Mouse (Mus musculus): ENCODE data around the gene Ccdc88c.

The Ccdc88c gene

DNA sequence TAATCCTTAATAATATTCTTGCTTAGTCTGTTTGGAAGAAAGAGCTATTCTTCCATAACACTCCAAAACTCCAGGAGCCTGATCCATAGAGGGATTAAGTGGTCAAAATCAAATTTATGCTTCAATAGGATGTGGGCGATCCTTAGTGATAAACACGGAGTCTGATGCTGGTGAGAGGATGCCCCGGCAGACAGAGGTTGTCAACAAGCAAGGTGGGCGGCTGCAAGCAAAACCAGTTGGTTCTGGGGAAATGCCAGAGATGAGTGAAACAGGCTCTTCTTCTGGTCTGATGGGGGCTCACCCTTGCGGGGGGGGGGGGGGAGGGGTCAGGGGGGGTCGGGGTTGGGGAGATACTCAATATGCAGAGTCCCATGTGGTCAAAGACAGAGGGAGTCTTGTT, 152.9 kb downstream of the Ccdc88c start:
- TF ChIP-seq GATA4 (IDR thresholded peaks at IDR 0.05; ENCODE audit: insufficient replicate concordance, low read length), result no peak

DNA sequence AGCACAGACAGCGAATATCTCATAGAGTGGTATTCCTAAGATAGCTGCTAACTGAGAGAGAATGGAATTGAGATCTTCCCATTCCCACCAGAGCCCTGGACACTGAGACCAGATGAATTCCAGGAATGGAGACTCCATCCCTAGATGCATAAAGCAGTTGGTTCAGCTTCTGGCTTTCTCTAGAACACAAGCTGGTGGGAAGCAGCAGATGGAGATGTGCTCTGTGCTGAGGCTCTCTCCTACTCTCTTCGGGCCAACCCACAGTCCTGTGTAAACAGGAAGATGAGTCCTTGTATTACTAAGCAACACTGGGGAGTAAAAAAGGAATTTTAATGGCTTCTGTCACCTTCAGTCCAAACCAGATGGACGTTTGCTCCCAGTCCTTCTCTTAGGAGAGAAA, 153.3 kb downstream of the Ccdc88c start:
- no peak for TF ChIP-seq GATA4 (IDR thresholded peaks at IDR 0.05; ENCODE audit: insufficient replicate concordance, low read length)

DNA sequence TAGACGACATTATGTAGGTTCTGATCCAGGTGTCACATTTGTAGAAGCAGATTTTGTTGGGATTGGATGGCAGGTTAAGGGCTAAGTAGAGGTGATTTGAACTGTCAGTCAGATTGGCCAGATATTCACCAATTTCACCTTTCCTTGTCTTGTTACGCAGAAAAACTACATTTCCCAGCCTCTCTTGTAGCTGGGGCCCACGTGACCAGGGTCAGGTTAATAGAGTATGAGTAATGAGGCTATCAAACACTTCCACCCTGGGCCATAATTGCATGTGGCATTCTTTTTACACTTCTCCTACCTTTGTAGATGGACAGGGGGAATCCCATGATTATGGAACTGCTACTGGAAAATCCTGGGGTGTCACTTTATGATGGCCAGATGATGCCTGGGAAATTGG, 155.2 kb downstream of the Ccdc88c start:
- no peak for TF ChIP-seq GATA4 (IDR thresholded peaks at IDR 0.05; ENCODE audit: insufficient replicate concordance, low read length)

DNA sequence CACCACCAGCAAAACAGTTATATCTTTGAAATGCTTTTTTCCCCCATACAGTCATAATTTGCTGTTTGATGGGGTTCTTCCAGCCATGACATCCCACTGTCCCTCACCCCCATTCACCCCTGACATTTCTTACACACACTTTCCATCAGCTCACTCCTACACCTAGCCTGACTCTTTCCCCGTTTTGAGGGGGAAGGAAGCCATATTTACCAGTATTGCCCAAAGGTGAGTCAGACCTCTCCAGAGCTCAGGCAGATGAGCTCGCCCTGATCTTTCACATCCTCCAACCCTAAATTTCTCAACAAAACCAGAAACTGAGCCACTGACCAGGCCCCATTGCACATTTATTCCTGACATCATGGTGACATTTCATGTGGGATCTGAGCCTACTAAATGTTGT, 157.0 kb downstream of the Ccdc88c start:
- no peak for TF ChIP-seq GATA4 (IDR thresholded peaks at IDR 0.05; ENCODE audit: insufficient replicate concordance, low read length)

DNA sequence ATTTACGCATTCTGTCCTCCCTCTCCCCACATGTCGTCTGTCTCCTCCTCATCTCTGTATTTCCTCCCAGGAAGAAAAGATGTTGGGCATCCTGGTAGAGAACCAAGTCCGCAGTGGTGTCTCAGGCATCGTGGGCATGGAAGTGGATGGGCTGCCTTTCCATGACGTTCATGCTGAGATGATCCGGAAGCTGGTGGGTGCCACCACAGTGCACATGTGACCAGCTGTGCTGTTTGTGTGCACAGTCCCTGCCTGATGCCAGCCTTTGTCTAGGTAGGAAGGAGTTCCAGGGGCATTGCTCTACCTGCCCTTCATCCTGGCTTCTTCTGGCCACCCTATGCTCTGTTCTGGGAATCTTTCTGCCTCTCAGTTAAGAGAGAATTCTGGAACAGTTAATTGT, 157.6 kb downstream of the Ccdc88c start:
- TF ChIP-seq GATA4 (IDR thresholded peaks at IDR 0.05; ENCODE audit: insufficient replicate concordance, low read length), result no peak

DNA sequence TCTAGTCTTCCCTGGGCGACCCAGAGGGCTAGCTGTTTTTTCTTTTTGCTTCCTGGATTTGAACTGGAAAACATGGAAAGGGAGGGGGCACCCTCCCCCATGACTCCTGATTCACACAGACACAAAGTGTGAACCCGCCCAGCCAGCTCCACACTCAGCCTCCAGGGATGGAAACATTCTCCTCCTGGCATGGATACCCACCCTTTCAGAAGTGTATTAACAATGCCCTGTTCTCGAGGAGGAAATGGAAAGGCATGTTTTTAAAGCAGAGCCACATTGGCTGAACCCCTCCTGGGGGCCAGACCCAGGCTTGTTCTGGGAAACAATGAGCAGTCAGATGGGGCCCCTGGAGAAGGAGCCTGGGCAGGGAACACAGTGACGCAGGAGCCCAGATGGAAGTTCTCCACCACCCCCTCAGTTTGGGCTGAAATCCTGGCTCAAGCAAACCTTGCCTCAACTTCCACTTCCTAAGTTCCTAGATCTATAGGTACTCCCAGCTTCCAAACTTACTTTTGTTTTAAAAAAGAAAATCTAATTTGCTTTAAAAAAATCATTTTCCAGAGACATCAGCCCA, 160.7 kb downstream of the Ccdc88c start:
- TF ChIP-seq GATA4 (IDR thresholded peaks at IDR 0.05; ENCODE audit: insufficient replicate concordance, low read length), result no peak

DNA sequence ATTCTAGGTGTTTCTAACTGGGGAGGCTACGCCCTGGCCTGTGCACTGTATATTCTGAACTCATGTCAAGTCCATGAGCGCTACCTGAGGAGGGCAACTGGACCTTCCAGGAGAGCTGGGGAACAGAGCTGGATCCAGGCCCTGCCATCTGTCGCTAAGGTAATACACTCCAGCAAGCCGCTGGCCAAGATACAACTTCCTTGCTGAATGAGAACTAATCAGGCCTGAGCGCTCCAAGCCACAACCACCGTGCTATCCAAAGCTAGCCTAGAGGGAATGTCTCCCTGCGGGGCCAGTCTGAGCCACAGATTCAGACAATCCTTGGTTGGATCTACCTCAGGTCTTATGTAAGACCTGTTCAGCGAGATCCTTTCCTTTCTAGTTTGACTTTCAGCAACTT, 161.8 kb downstream of the Ccdc88c start:
- TF ChIP-seq GATA4 (IDR thresholded peaks at IDR 0.05; ENCODE audit: insufficient replicate concordance, low read length), result no peak

DNA sequence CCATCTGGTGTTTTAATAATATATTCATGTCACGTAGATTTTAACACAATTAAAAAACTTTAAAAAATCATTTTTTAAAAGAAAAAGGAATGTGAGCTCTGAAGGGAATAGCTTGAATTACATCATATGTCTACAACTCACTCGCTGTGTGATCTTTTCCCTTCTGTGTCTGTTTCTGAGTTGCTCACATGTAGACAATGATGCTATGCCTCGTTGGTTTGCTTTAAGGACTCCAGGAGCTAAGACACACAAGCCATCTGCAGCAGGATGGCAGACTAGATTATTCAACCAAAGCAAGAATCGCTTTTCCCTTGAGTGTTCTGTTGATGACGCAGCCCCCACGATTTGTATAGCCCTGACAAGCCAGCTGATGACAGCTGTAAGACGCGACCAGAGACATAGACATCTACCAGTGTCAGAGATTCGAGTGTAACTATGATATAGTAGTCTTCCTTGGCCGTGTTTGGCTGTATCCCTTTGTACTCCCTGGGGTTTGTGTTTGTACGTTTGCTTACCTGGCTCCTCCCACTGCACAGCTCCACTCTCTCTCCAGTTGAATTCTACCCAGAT, 163.3 kb downstream of the Ccdc88c start:
- no peak for TF ChIP-seq GATA4 (IDR thresholded peaks at IDR 0.05; ENCODE audit: insufficient replicate concordance, low read length)

DNA sequence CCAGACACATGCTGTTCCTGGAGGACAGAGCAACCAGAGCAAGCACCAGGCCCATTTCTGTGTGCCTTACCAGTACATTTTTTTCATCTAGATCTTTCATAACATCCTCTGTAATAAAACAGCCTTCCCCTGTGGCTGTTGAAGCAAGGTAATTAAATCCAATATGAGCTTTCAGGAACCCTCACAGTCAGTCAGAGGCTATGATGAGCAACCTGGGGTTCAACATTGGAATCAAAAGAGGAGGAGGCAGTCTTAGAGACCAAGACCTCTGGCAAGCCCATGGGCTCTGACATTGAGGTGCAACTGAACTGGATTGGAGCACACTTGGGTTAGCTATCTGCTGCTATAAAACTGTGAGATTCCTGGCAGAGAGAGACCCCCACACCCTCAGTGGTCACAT, 163.8 kb downstream of the Ccdc88c start:
- no peak for TF ChIP-seq GATA4 (IDR thresholded peaks at IDR 0.05; ENCODE audit: insufficient replicate concordance, low read length)

DNA sequence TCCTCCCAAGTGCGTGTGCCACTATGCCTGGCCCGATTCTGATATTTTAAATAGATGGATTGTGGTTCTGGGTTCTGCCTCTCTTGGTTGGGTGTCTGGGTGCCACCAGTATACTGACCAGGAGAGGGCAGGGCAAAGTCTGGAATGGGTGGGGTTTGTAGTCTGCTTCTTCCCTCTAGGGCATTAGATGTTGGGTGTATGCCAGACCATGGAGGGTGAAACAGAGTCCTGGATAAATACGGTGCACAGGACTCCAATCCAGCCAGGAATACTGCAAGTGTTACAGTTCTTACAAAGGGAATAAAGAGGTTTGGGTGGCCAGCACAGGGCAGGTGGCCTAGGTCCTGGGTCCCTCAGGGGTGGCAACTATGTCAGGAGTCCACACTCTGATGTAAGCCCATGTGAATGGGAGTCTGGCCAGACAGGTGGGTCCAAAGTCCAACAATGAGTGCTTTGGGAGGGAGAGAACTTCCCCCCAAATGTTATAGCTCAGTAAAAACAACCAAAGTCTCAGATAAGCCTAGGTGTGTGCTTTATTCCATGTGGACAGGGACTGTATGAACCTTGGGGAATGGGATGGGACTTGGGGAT, 165.9 kb downstream of the Ccdc88c start:
- TF ChIP-seq GATA4 (IDR thresholded peaks at IDR 0.05; ENCODE audit: insufficient replicate concordance, low read length), result no peak

DNA sequence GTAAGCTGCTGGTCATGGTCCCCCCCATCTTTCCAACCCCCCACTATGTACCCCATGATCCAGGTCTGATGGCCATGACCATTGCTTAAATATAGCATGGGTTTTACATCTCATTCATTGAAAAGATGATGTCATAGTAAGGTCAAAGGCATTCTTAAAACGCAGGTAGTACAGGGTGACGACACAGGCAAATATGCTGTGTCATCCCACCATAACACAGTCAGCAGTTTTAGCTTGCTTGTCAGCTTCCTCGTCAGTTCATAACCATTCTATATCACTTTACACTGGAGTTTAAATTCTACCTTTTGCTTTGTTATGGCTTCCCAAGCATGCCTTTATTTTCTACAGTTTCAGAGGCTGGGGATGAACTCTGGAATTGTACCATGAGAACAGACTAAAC, 166.6 kb downstream of the Ccdc88c start:
- no peak for TF ChIP-seq GATA4 (IDR thresholded peaks at IDR 0.05; ENCODE audit: insufficient replicate concordance, low read length)

All from liver, adult (tissue).